Mouse (Mus musculus) heart, adult 2 months (tissue): ENCODE measurements around the gene Des.

Experiments
- CTCF ChIP-seq: fragments of 200-600 bp; IDR thresholded peaks from 2 replicates; pipeline ENCODE4 v1.8.1; 2022; ENCODE audit warnings: antibody characterized with exemption, mild to moderate bottlenecking, moderate library complexity
- POLR2A ChIP-seq: fragments of 200-500 bp; IDR thresholded peaks from 2 replicates; pipeline ENCODE4 v1.6.1; 2011; ENCODE audit warnings: mild to moderate bottlenecking, low read depth, low read length, control low read depth; ENCODE audit not compliant: insufficient read depth

GRCm38 (mm10) chr1:75407056-75407455, 46.9 kb downstream of the Des start:
- TF ChIP-seq POLR2A (no peak), CTCF (peak; percentile 30)
